Mouse (Mus musculus): ENCODE measurements around the gene Rrm1. TPM values are rescaled to one million over a fixed set of nuclear protein-coding genes. Genes with fewer than 3 reads are reported as not detected.
"Not testable (repeated sequence)": the region's sequence is repeated elsewhere in the genome, so short reads cannot be mapped to it uniquely, and the experiment has no call there.

Rrm1 gene
- polyA plus RNA-seq (2015; fragmentation: Nextera tagmentation; extraction: Ambion mirVana), result 153 and 174 TPM in 2 replicates

DNA sequence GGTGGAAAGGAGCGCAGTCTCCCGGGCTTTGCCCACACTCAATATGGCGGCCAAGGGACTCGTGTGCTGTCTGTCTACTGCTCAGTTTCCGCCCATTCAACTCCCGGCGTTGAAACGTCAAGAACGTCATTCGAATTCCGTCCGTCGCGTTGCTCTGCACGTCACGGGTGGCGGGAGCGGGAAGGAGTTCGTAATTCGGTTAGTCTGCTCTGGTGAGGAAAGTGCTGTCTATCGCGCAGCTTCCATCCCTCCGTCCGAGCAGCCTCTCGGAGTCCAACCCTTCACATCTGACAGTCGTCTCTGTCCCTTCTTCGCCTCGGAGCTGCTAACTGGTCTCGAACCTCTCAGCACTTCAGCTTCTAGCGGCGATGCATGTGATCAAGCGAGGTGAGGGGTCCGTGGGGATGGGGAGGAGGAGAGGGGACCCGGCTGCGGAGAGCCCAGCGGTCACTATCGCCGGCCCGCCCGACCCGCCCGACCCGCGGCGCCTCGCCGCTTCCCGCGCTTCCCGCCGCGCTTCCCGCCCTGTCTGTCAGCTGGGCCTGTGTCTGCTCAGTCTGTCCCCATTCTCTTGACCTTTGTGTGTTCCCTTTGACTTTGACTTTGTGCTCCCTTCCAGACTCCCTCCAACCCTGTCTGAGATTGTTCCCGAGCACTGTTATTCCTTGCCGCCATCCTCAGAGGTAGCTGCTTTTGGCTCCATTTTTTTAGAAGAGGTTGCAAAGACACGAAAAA, at the start of gene Rrm1:
Rrm1 (plus strand) TSS at position 39 of the 735 bp plus-strand sequence.
- H3K9ac ChIP-seq (ENCODE audit: low read depth, low read length), result peak within 1 kb of the TSS; percentile 96
- no peaks in the 10 kb centered on the region for H3K9me3 ChIP-seq (replicated peaks; ENCODE audit: control insufficient read depth, low read length)
- WGBS (ENCODE audit: insufficient replicate concordance), result under 1% methylated on average over 56 of the region's 56 CpGs
- H3K27me3 ChIP-seq (ENCODE audit: control insufficient read depth, insufficient read depth, low read depth, low read length), result no peaks in the 10 kb centered on the region
- H3K4me1 ChIP-seq (ENCODE audit: control insufficient read depth, low read depth, low read length), result peaks cover 15% of the 10 kb centered on the region
- peaks cover 15% of the 10 kb centered on the region for H3K36me3 ChIP-seq (ENCODE audit: control insufficient read depth, insufficient read depth)
- H3K27ac ChIP-seq (ENCODE audit: low read length), result peak within 1 kb of the TSS; percentile 96
- peak within 1 kb of the TSS; percentile 73 for H3K4me2 ChIP-seq (ENCODE audit: low read depth, low read length)
- peak; percentile 93 for ATAC-seq (ENCODE audit: low read depth)
- H3K4me3 ChIP-seq (ENCODE audit: low read depth, low read length), result peak within 1 kb of the TSS; percentile 91

GRCm38 (mm10) chr7:102393898-102394297, 47.6 kb upstream of the Rrm1 start:
- Histone ChIP-seq H3K27ac (ENCODE audit: low read length) (no peak overlapping the region), H3K9ac (ENCODE audit: low read depth, low read length) (no peak overlapping the region), H3K4me1 (ENCODE audit: control insufficient read depth, low read depth, low read length) (peaks cover 2% of the 10 kb centered on the region; the same call in 1 of the 2 replicates), H3K4me3 (ENCODE audit: low read depth, low read length) (no peak overlapping the region), H3K27me3 (ENCODE audit: control insufficient read depth, insufficient read depth, low read depth, low read length) (no peaks in the 10 kb centered on the region), H3K9me3 (replicated peaks; ENCODE audit: control insufficient read depth, low read length) (no peaks in the 10 kb centered on the region), H3K4me2 (ENCODE audit: low read depth, low read length) (no peak overlapping the region), H3K36me3 (ENCODE audit: control insufficient read depth, insufficient read depth) (no peaks in the 10 kb centered on the region)
- 64% methylated on average over 2 of the region's 2 CpGs for WGBS (ENCODE audit: insufficient replicate concordance)
- no peak for ATAC-seq (ENCODE audit: low read depth)

GRCm38 (mm10) chr7:102395894-102396293, 45.6 kb upstream of the Rrm1 start:
- Histone ChIP-seq H3K27ac (ENCODE audit: low read length) (no peak overlapping the region), H3K4me2 (ENCODE audit: low read depth, low read length) (no peak overlapping the region), H3K9ac (ENCODE audit: low read depth, low read length) (no peak overlapping the region), H3K4me3 (ENCODE audit: low read depth, low read length) (no peak overlapping the region), H3K9me3 (replicated peaks; ENCODE audit: control insufficient read depth, low read length) (no peaks in the 10 kb centered on the region), H3K27me3 (ENCODE audit: control insufficient read depth, insufficient read depth, low read depth, low read length) (no peaks in the 10 kb centered on the region), H3K36me3 (ENCODE audit: control insufficient read depth, insufficient read depth) (no peaks in the 10 kb centered on the region), H3K4me1 (ENCODE audit: control insufficient read depth, low read depth, low read length) (peaks cover 2% of the 10 kb centered on the region; the same call in 1 of the 2 replicates)
- 50% methylated on average over 7 of the region's 7 CpGs for WGBS (ENCODE audit: insufficient replicate concordance)
- no peak for ATAC-seq (ENCODE audit: low read depth)

DNA sequence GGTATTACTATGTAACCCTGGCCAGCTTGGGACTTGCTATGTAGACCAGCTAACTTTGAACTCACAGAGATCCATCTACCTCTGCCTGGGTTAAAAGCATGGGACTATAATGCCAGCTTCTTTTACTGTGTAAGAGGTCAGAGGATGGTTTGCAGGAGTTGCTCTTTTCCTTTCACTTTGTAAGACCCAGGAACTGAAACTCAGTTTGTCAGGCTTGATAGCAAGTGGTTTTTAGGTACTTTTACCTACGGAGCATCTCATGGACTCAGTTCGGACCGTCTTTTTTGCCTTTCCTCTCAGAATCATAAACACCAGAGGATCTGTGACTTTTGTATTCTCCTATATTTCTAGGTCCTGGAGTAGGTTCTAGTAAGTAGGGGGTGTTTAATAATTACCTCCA, 45.2 kb upstream of the Rrm1 start:
- peaks cover 2% of the 10 kb centered on the region; the same call in 1 of the 2 replicates for H3K4me1 ChIP-seq (ENCODE audit: control insufficient read depth, low read depth, low read length)
- H3K4me3 ChIP-seq (ENCODE audit: low read depth, low read length), result no peak overlapping the region
- H3K27ac ChIP-seq (ENCODE audit: low read length), result no peak overlapping the region
- H3K9ac ChIP-seq (ENCODE audit: low read depth, low read length), result no peak overlapping the region
- H3K36me3 ChIP-seq (ENCODE audit: control insufficient read depth, insufficient read depth), result no peaks in the 10 kb centered on the region
- H3K27me3 ChIP-seq (ENCODE audit: control insufficient read depth, insufficient read depth, low read depth, low read length), result no peaks in the 10 kb centered on the region
- no peak for ATAC-seq (ENCODE audit: low read depth)
- no peak overlapping the region for H3K4me2 ChIP-seq (ENCODE audit: low read depth, low read length)
- H3K9me3 ChIP-seq (replicated peaks; ENCODE audit: control insufficient read depth, low read length), result no peaks in the 10 kb centered on the region
- WGBS (ENCODE audit: insufficient replicate concordance), result 80% methylated on average over 3 of the region's 3 CpGs

DNA sequence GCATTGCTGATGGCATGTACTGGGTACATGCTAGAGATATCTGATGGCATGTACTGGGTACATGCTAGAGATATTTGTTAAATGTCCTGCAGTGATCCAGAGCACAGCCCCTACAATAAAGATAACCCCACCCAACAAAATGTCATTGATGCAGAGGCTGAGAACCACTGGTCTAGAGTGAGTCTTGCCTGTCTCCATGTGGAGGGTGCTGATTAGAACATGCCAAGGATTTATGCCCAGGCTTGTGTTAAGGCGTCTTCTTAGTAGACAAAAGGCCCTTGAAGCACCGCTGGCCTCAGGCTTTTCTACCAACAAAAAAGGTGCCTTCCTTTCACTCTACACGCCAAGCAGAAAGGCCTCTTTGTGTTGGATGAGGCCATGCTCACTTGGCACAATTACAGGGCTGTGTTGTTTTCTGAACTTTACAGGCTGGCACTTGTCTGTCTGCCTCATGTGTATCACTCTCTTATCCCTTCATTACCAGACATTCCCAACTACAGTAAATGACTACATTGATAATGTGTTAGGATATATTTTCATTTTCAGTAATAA, 42.2 kb upstream of the Rrm1 start:
- Histone ChIP-seq H3K4me2 (ENCODE audit: low read depth, low read length) (no peak overlapping the region), H3K4me3 (ENCODE audit: low read depth, low read length) (no peak overlapping the region), H3K9me3 (replicated peaks; ENCODE audit: control insufficient read depth, low read length) (no peaks in the 10 kb centered on the region), H3K27me3 (ENCODE audit: control insufficient read depth, insufficient read depth, low read depth, low read length) (no peaks in the 10 kb centered on the region), H3K4me1 (ENCODE audit: control insufficient read depth, low read depth, low read length) (peaks cover 2% of the 10 kb centered on the region; the same call in 1 of the 2 replicates), H3K27ac (ENCODE audit: low read length) (no peak overlapping the region), H3K9ac (ENCODE audit: low read depth, low read length) (no peak overlapping the region), H3K36me3 (ENCODE audit: control insufficient read depth, insufficient read depth) (no peaks in the 10 kb centered on the region)
- peak; percentile 45 for ATAC-seq (ENCODE audit: low read depth)
- 60% methylated on average over 3 of the region's 3 CpGs for WGBS (ENCODE audit: insufficient replicate concordance)

DNA sequence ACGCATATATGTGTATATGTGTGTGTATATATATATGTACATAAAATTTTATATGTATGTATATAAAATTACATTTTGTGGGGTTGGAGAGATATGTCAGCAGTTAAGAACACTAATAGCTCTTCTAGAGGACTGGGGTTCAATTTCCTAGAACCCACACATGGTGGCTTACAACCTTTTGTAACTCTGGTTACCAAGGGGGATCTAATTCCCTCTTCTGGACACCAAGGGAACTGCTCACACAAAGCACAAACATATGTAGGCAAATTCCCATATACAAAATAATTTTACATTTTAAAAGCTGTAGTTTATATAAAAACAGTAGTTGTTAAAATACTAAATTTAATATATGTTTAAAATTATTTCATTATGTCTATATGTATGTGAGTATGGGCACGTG, 37.4 kb upstream of the Rrm1 start:
- no peak for ATAC-seq (ENCODE audit: low read depth)
- no peak overlapping the region for H3K27ac ChIP-seq (ENCODE audit: low read length)
- H3K4me1 ChIP-seq (ENCODE audit: control insufficient read depth, low read depth, low read length), result peaks cover 5% of the 10 kb centered on the region; the same call in 1 of the 2 replicates
- no peaks in the 10 kb centered on the region for H3K9me3 ChIP-seq (replicated peaks; ENCODE audit: control insufficient read depth, low read length)
- H3K36me3 ChIP-seq (ENCODE audit: control insufficient read depth, insufficient read depth), result no peaks in the 10 kb centered on the region
- H3K4me2 ChIP-seq (ENCODE audit: low read depth, low read length), result no peak overlapping the region
- H3K27me3 ChIP-seq (ENCODE audit: control insufficient read depth, insufficient read depth, low read depth, low read length), result no peaks in the 10 kb centered on the region
- H3K9ac ChIP-seq (ENCODE audit: low read depth, low read length), result no peak overlapping the region
- WGBS (ENCODE audit: insufficient replicate concordance), result 83% methylated on average over 2 of the region's 2 CpGs
- H3K4me3 ChIP-seq (ENCODE audit: low read depth, low read length), result no peak overlapping the region

DNA sequence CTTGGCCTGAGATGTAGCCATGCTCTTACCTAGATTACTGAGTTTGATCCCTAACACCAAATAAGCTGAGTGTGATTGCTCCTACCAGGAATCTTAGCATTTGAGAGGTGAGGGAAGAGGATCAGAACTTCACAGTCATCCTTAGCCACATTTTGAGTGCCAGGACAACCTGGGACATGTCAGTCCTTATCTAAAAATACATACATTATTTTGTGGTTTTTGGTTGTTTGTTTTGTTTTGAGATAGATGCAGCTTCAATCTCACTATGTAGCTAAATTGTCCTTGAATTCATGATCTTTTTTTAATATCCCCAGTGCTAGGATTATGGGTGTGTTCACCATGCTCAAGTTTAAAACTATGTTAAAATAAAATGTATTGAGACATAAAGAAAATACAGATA, 34.1 kb upstream of the Rrm1 start:
- Histone ChIP-seq H3K27me3 (ENCODE audit: control insufficient read depth, insufficient read depth, low read depth, low read length) (no peaks in the 10 kb centered on the region), H3K4me1 (ENCODE audit: control insufficient read depth, low read depth, low read length) (peaks cover 5% of the 10 kb centered on the region; the same call in 1 of the 2 replicates), H3K9me3 (replicated peaks; ENCODE audit: control insufficient read depth, low read length) (no peaks in the 10 kb centered on the region), H3K36me3 (ENCODE audit: control insufficient read depth, insufficient read depth) (peaks cover 2% of the 10 kb centered on the region; the same call in 1 of the 2 replicates), H3K27ac (ENCODE audit: low read length) (no peak overlapping the region), H3K9ac (ENCODE audit: low read depth, low read length) (no peak overlapping the region), H3K4me3 (ENCODE audit: low read depth, low read length) (no peak overlapping the region), H3K4me2 (ENCODE audit: low read depth, low read length) (no peak overlapping the region)
- ATAC-seq (ENCODE audit: low read depth), result no peak

GRCm38 (mm10) chr7:102415272-102415671, 26.2 kb upstream of the Rrm1 start:
- H3K36me3 ChIP-seq (ENCODE audit: control insufficient read depth, insufficient read depth); H3K27ac ChIP-seq (ENCODE audit: low read length); H3K9ac ChIP-seq (ENCODE audit: low read depth, low read length); H3K4me3 ChIP-seq (ENCODE audit: low read depth, low read length); H3K27me3 ChIP-seq (ENCODE audit: control insufficient read depth, insufficient read depth, low read depth, low read length); H3K4me1 ChIP-seq (ENCODE audit: control insufficient read depth, low read depth, low read length); ATAC-seq (ENCODE audit: low read depth); H3K9me3 ChIP-seq (replicated peaks; ENCODE audit: control insufficient read depth, low read length); H3K4me2 ChIP-seq (ENCODE audit: low read depth, low read length): not testable (repeated sequence)
- WGBS (ENCODE audit: insufficient replicate concordance), result 75% methylated on average over 9 of the region's 9 CpGs

DNA sequence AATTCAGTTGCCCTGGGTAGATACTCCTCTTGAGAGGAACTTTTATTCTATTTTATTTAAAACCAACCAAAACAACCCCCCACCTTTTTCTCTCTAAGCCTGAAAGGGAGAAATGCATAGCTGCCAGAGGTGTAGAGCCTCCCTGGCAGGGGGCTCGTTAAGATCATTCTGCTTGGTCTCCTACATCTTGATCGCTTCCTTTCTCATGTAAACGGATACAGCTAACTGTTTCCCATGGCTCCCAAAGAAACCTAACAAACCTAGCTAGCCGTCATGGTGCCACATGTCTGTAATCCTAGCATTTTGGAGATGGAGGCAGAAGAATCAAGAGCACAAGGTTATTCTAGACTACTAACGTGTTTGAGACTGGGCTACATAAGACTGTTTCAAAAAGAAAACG, 25.7 kb upstream of the Rrm1 start:
- Histone ChIP-seq H3K9ac (ENCODE audit: low read depth, low read length) (no peak overlapping the region), H3K36me3 (ENCODE audit: control insufficient read depth, insufficient read depth) (peaks cover 2% of the 10 kb centered on the region; the same call in 1 of the 2 replicates), H3K4me2 (ENCODE audit: low read depth, low read length) (no peak overlapping the region), H3K4me3 (ENCODE audit: low read depth, low read length) (no peak overlapping the region), H3K27me3 (ENCODE audit: control insufficient read depth, insufficient read depth, low read depth, low read length) (no peaks in the 10 kb centered on the region), H3K27ac (ENCODE audit: low read length) (no peak overlapping the region), H3K4me1 (ENCODE audit: control insufficient read depth, low read depth, low read length) (no peaks in the 10 kb centered on the region; the same call in 1 of the 2 replicates), H3K9me3 (replicated peaks; ENCODE audit: control insufficient read depth, low read length) (no peaks in the 10 kb centered on the region)
- WGBS (ENCODE audit: insufficient replicate concordance), result 65% methylated on average over 6 of the region's 6 CpGs
- no peak for ATAC-seq (ENCODE audit: low read depth)
